Mouse (Mus musculus) limb, embryonic 13.5 days (tissue): ENCODE data around the gene Ebf1. TPM values are rescaled to one million over a fixed set of nuclear protein-coding genes. Genes with fewer than 3 reads are reported as not detected.
A peak's percentile ranks its signal among the peaks of the same experiment; 100 is the strongest.

Experiments
- ATAC-seq: fragments of 200-750 bp; cut with Nextera tagmentation; 2 replicates; pipeline ENCODE4 v1.8.0; 2017; ENCODE audit warnings: low read depth, moderate number of reproducible peaks, moderate TSS enrichment; ENCODE audit not compliant: low FRiP score
- H3K27ac ChIP-seq: fragments of 300-500 bp; sonication (generic); 2 replicates; pipeline ENCODE4 v1.5.1; 2015; ENCODE audit warnings: inconsistent platforms, mild to moderate bottlenecking, moderate library complexity
- H3K27me3 ChIP-seq: fragments of 300-500 bp; sonication (generic); 2 replicates; pipeline ENCODE4 v1.6.1; 2015; ENCODE audit warnings: mild to moderate bottlenecking, inconsistent platforms
- H3K36me3 ChIP-seq: fragments of 300-500 bp; sonication (generic); 2 replicates; pipeline ENCODE4 v1.6.1; 2015; ENCODE audit warnings: inconsistent platforms, mild to moderate bottlenecking, moderate library complexity
- H3K4me1 ChIP-seq: fragments of 300-500 bp; sonication (generic); 2 replicates; pipeline ENCODE4 v1.6.1; 2015; ENCODE audit warnings: inconsistent platforms
- H3K4me2 ChIP-seq: fragments of 300-500 bp; sonication (generic); replicated peaks from 2 replicates; pipeline ENCODE4 v1.6.1; 2015; ENCODE audit warnings: inconsistent platforms, mild to moderate bottlenecking, moderate library complexity
- H3K4me3 ChIP-seq: fragments of 300-500 bp; sonication (generic); 2 replicates; pipeline ENCODE4 v1.5.1; 2015; ENCODE audit warnings: moderate library complexity, mild to moderate bottlenecking, inconsistent platforms
- H3K9ac ChIP-seq: fragments of 300-500 bp; sonication (generic); 2 replicates; pipeline ENCODE4 v1.6.1; 2015; ENCODE audit warnings: mild to moderate bottlenecking, inconsistent platforms
- H3K9me3 ChIP-seq: fragments of 300-500 bp; sonication (generic); 2 replicates; pipeline ENCODE4 v1.6.1; 2016; ENCODE audit warnings: inconsistent platforms
- WGBS: fragments of 180-500 bp; shearing (Covaris S2); methylation state at CpG from one replicate; pipeline ENCODE4 v1.1.7; 2015; 5-methylcytosine and 5-hydroxymethylcytosine counted together
- polyA plus RNA-seq: library from polyadenylated mRNA; unstranded; fragments of >200 nt; fragmentation: Nextera tagmentation; extraction: Ambion mirVana; gene quantifications from 2 replicates; pipeline ENCODE4 v1.2.1, GENCODE M21; 2015

The Ebf1 gene
- polyA plus RNA-seq, 1 experiment from 2014 or later: 103 TPM

DNA sequence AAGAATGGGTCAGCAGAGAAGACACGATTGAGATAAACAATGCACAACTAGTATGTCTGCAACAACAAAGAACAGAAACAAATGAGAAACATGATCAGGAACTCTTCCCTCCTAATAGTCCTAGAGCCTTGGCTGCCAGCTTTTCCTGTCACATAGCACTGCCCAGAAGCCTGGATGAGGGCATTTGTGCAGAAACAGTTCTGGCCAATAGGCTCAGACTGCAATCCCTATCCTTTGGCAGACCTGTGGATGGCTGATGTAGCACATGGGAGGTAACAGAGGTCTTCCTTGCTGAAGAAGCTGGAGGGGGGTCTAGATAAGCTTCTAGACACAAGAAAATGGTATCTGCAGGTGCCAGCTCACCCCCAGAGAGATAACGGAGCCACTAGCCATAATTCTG, 64.2 kb downstream of the Ebf1 start:
- no peaks in the 10 kb centered on the region for H3K36me3 ChIP-seq
- H3K27ac ChIP-seq: no peak overlapping the region
- H3K4me2 ChIP-seq: no peak overlapping the region
- H3K9me3 ChIP-seq: no peaks in the 10 kb centered on the region
- peaks cover 55% of the 10 kb centered on the region for H3K4me1 ChIP-seq
- no peak overlapping the region for H3K9ac ChIP-seq
- 94% methylated on average over 2 of the region's 2 CpGs for whole genome bisulfite sequencing
- H3K27me3 ChIP-seq: no peaks in the 10 kb centered on the region
- no peak overlapping the region for H3K4me3 ChIP-seq
- ATAC-seq: no peak

DNA sequence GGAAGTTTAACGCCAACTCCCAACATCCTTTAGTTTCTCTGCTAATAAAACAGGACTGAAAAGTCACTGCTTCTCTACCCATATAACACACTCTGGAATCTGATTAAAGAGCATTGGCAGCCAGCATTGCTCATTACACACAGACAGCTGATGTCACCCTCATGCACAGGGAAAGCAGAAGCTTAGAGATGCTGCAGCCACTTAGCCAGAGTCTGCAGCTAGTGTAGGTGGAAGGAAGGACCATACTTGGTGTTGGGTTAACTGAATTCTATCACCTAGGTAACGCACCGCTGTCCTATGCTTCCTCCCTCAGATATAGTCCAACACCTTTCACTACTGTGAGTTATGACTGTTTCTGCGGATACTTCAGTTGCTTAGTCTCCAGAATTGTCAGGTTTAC, 64.9 kb downstream of the Ebf1 start:
- 88% methylated on average over 4 of the region's 4 CpGs for WGBS
- Histone ChIP-seq H3K4me3 (no peak overlapping the region), H3K4me2 (no peak overlapping the region), H3K27ac (no peak overlapping the region), H3K27me3 (no peaks in the 10 kb centered on the region), H3K9ac (no peak overlapping the region), H3K4me1 (peaks cover 59% of the 10 kb centered on the region), H3K9me3 (no peaks in the 10 kb centered on the region), H3K36me3 (no peaks in the 10 kb centered on the region)
- no peak for ATAC-seq

DNA sequence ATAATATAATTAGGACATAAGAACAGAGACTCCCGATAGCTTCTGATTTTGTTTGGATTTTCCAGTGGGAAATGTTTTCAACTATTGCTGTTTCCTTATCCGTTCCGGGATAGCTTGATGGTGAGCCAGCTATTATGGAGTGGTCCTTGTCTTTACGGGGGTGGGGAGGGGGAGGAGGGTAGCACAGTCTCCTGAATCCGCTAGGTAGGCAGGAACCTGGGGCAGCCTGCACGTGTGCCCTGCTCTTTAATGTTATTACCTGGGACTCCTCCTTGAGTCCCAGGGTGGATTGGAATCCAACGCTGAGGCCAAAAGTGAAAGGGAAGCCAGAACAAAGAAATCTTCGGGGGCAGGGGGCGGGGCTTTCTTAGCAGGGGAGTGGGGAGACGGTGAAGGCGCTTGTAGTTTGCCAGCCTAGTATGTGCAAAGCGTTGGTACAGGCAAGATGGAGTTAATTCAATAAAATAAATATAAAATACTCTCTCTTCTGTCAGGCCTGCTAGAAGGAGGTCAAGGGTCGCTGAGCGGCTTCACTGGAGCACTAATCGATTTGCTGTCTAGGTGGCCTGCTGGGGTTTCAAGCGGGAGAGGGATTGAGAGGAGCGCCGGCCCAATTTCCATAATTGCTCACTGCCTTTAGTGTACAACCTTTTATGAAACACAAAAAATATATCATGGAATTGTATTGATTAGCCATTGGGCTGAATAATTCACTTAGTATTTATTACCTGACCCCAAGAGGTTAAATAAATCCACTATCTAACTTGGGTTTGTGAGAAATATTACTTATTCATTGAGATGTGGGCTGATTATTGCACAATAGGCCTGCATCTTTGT, 65.8 kb downstream of the Ebf1 start:
- H3K27me3 ChIP-seq: no peaks in the 10 kb centered on the region
- peak overlapping the region; percentile 25; the same call in 1 of the 2 replicates for H3K4me2 ChIP-seq
- no peaks in the 10 kb centered on the region for H3K9me3 ChIP-seq
- H3K4me1 ChIP-seq: peaks cover 55% of the 10 kb centered on the region
- H3K27ac ChIP-seq: no peak overlapping the region
- ATAC-seq: no peak
- H3K36me3 ChIP-seq: no peaks in the 10 kb centered on the region
- H3K4me3 ChIP-seq: no peak overlapping the region
- no peak overlapping the region for H3K9ac ChIP-seq
- WGBS: 29% methylated on average over 18 of the region's 18 CpGs

DNA sequence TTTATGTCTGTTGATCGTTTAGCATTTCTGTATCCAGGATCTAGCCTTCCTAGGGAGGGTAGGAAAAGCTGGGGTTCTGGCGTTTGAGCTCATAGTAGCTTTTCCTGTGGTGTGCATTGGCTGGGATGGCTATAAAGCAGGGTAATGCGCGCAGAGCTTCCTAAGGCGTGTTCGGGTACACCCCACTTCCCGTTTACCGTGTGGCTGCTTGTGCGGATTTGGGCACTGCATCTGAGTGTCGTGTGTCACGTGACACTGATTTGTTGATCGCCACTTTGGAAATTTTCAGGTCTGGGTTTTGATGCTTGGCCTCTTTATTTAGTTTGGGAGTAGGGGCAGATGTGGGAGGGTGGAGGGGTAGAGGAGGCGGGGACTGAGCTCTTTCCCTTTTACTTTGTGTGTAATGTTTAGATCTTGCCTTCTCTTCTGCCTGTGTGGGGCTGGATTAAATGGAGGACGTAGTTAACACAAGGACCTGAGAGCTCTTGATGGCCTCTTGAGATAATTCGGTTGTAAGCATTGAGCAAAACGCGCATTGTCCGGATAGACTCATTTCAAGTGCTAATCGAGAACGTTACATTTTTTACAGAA, 67.5 kb downstream of the Ebf1 start:
- ATAC-seq: no peak
- Histone ChIP-seq H3K4me1 (peaks cover 60% of the 10 kb centered on the region), H3K36me3 (no peaks in the 10 kb centered on the region), H3K9me3 (no peaks in the 10 kb centered on the region), H3K27ac (peak overlapping the region; percentile 40; the same call in 1 of the 2 replicates), H3K27me3 (no peaks in the 10 kb centered on the region), H3K9ac (no peak overlapping the region), H3K4me2 (0 out of 2 replicates have a peak overlapping the region, but pooled peaks have one; percentile 5), H3K4me3 (no peak overlapping the region)
- 49% methylated on average over 20 of the region's 20 CpGs for WGBS

DNA sequence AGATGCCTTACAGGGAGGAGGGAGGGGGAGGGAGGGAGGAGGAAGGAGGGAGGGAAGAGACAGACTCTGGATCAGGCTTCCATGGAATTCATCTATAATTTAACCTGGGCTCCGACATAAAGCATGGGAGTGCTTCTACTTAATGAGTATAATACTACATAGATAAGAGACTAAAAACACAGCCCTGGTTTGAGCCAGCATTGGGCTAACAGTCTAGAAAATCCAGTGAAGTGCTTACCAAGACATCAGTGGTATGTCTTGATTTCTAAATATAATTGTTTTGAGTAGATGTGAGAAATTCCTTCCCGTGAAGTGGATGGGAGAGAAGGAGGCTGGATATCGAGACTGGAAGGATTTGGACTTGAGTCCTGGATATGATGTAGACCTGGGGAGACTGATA, 68.0 kb downstream of the Ebf1 start:
- H3K36me3 ChIP-seq: no peaks in the 10 kb centered on the region
- no peaks in the 10 kb centered on the region for H3K27me3 ChIP-seq
- H3K4me2 ChIP-seq: peak overlapping the region; percentile 58; the same call in 1 of the 2 replicates
- no peak overlapping the region for H3K4me3 ChIP-seq
- H3K9me3 ChIP-seq: no peaks in the 10 kb centered on the region
- peaks cover 65% of the 10 kb centered on the region for H3K4me1 ChIP-seq
- ATAC-seq: no peak
- WGBS: 70% methylated on average over 3 of the region's 3 CpGs
- H3K9ac ChIP-seq: no peak overlapping the region
- peak overlapping the region; percentile 40; the same call in 1 of the 2 replicates for H3K27ac ChIP-seq

DNA sequence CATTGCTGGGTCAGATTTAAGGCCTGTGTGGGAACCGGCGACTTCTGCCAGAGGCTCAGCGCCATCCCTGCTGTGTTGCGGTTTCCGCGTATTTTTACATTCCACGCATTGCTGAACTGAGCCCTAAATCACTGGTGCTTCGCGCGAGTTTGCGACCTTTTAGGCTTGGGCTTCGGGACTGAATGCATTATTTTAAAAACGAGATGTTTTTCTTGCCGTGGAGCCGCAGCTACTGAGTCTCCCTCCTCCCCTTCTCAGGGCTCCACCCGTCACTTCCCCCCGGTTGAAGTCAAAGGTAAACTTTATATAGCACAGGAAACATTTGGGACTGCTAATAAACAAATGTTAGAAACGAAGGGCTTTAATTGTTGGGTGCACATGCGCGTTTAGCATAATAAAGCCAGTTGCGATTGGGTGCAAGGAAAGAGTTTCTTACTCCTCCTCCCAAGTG, 68.8 kb downstream of the Ebf1 start:
- H3K4me3 ChIP-seq: peak overlapping the region; percentile 23

DNA sequence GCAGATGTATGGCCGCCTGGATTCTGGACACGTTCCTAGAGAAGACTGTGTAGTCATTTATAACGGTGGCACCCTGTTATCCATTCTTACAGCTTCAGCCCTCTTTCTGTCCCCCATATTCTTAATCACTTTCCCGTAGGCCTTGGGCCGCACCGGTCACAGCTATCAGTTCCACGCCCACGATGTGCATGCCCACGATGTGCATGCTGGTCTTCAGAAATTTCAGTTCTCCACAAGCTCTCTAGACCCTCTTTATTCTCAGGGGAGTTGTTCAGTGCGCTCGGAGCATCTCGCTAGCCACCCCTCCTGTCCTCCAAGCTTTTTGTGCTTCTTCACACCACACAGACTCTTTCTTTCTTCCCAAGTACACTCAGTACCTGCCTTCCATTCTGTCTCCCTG, 69.3 kb downstream of the Ebf1 start:
- Histone ChIP-seq H3K27me3 (no peaks in the 10 kb centered on the region), H3K36me3 (no peaks in the 10 kb centered on the region), H3K27ac (peak overlapping the region; percentile 40; the same call in 1 of the 2 replicates), H3K9me3 (no peaks in the 10 kb centered on the region), H3K9ac (no peak overlapping the region), H3K4me2 (peak overlapping the region; percentile 58), H3K4me1 (peaks cover 66% of the 10 kb centered on the region), H3K4me3 (no peak overlapping the region)
- 76% methylated on average over 12 of the region's 12 CpGs for WGBS
- ATAC-seq: no peak

More for the DNA sequence above, 68.8 kb downstream of the Ebf1 start:
- WGBS: 12% methylated on average over 21 of the region's 21 CpGs
- Histone ChIP-seq H3K9me3 (no peaks in the 10 kb centered on the region), H3K4me1 (peaks cover 66% of the 10 kb centered on the region), H3K4me2 (peak overlapping the region; percentile 58), H3K27me3 (no peaks in the 10 kb centered on the region), H3K9ac (0 out of 2 replicates have a peak overlapping the region, but pooled peaks have one; percentile 27), H3K36me3 (no peaks in the 10 kb centered on the region), H3K27ac (peak overlapping the region; percentile 40; the same call in 1 of the 2 replicates)
- no peak for ATAC-seq

DNA sequence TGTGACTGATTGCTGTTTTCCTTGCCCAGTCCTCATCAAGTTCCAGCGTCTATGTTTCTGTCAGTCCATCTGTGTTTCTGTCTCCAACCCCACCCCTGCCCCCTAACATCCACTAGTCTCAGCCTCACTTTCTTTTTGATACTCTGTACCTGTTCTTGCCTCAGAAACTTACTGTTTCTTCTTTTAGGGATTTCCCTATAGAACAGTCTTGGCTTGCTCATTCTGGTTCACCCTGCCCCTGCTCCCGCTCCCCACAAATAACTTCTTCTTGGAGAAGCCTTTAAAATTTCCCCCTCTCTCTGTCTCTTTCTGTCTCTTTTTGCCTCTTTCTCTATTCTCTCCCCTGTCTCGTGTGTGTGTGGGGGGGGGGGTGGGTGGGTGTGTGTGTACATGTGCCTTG, 71.4 kb downstream of the Ebf1 start:
- Histone ChIP-seq H3K36me3 (no peaks in the 10 kb centered on the region), H3K9ac (no peak overlapping the region), H3K27ac (no peak overlapping the region), H3K4me1 (peaks cover 53% of the 10 kb centered on the region), H3K27me3 (no peaks in the 10 kb centered on the region), H3K4me3 (no peak overlapping the region), H3K4me2 (no peak overlapping the region), H3K9me3 (no peaks in the 10 kb centered on the region)
- no peak for ATAC-seq
- 78% methylated on average over 3 of the region's 3 CpGs for WGBS

DNA sequence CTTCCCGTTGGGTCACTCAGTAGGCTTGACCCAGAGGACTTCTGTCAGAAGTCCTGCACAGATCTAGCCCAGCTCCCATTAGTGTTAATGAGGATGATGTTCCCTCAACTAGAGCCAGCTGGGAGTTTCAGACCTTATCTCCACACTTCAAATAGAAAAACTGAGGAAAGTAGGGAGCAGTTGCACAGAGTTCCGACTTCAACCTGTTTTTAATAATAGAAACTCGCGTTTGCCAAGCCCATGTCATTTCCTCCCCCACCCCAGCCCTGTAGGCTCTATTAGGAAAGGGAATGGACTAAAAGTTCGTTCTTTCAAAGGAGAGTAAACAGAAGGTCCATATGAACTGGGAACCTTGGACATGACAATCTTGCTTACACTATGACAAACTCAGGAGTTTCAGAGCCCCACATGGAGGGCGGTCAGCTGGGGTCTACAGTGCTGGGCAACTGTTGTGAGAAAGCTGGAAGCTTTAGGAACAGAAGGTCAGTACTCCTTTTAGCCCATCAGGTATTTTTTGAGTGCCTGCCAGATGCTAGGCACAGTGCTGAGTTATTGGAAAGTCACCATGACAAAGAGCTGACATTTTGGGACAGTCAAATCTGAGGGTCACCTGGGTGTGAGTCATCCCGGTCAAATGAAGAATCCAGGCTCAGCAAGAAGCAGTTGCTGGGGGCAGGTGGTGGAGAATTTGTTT, 72.6 kb downstream of the Ebf1 start:
- Histone ChIP-seq H3K9me3 (no peaks in the 10 kb centered on the region), H3K4me2 (no peak overlapping the region), H3K4me1 (peaks cover 42% of the 10 kb centered on the region), H3K27me3 (no peaks in the 10 kb centered on the region), H3K27ac (no peak overlapping the region), H3K4me3 (no peak overlapping the region), H3K9ac (no peak overlapping the region), H3K36me3 (no peaks in the 10 kb centered on the region)
- 46% methylated on average over 7 of the region's 7 CpGs for WGBS
- ATAC-seq: no peak

DNA sequence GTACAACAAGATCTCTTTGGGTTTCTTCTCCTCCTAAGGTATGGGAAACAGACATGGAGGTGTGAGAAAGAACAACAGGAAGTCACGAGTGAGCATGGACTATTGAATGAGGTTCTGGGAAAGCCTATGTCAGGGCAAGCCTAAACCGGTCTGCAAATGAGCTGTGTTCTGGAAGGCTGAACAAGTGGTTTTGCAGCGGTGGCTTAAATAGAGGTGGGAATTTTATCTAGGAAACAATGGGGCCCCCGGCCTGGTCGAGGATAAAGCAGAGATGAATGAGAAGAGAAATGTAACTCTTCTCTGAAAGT, 73.1 kb downstream of the Ebf1 start:
- 0 out of 2 replicates have a peak, but pooled peaks cover under 1% of the 10 kb centered on the region for H3K36me3 ChIP-seq
- 82% methylated on average over 5 of the region's 5 CpGs for WGBS
- no peak overlapping the region for H3K27ac ChIP-seq
- no peak for ATAC-seq
- peaks cover 37% of the 10 kb centered on the region for H3K4me1 ChIP-seq
- no peak overlapping the region for H3K4me2 ChIP-seq
- no peaks in the 10 kb centered on the region for H3K9me3 ChIP-seq
- no peak overlapping the region for H3K9ac ChIP-seq
- no peak overlapping the region for H3K4me3 ChIP-seq
- no peaks in the 10 kb centered on the region for H3K27me3 ChIP-seq

DNA sequence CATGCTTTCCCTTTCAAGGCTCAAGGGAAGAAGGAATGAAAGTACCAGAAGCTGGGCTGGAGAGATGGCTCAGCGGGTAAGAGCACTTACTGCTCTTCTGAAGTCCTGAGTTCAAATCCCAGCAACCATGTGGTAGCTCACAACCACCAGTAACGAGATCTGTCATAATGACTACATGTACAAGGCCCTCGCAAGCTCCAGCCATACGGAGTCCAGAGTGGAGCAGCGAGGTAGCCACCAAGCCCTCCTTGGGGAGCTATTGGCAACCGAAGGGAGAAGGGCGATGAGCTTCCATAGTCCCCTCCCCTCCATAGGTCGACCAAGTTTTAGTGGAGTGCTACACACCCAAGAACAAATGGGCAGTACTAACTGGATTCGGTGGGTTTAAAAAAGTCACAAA, 78.3 kb downstream of the Ebf1 start:
- Histone ChIP-seq H3K27ac (no peak overlapping the region), H3K36me3 (0 out of 2 replicates have a peak, but pooled peaks cover 4% of the 10 kb centered on the region), H3K4me2 (no peak overlapping the region), H3K9ac (no peak overlapping the region), H3K4me1 (peaks cover 34% of the 10 kb centered on the region), H3K9me3 (no peaks in the 10 kb centered on the region), H3K27me3 (no peaks in the 10 kb centered on the region), H3K4me3 (no peak overlapping the region)
- ATAC-seq: no peak
- 95% methylated on average over 9 of the region's 9 CpGs for WGBS
